Mouse (Mus musculus) G1E (cell line): ENCODE data around the gene Zkscan5.

Source experiments
- CTCF ChIP-seq: IDR thresholded peaks from 2 replicates; pipeline ENCODE4 v1.5.1; 2012; ENCODE audit warnings: low read depth, low read length, inconsistent platforms, mixed read lengths
- POLR2AphosphoS5 ChIP-seq: IDR thresholded peaks from 2 replicates; pipeline ENCODE4 v1.6.1; 2012; ENCODE audit warnings: low read depth, low read length, inconsistent platforms; ENCODE audit not compliant: insufficient replicate concordance

- TF ChIP-seq CTCF = no peak
- no peak for TF ChIP-seq POLR2AphosphoS5
Measured at GRCm38 (mm10) chr5:145217746-145218145, 13.4 kb downstream of the Zkscan5 start.
